Mouse (Mus musculus) testis, adult 2 months (tissue): ENCODE measurements around the gene Dock8. TPM values are rescaled to one million over a fixed set of nuclear protein-coding genes. Genes with fewer than 3 reads are reported as not detected.
"Not testable (repeated sequence)": the region's sequence is repeated elsewhere in the genome, so short reads cannot be mapped to it uniquely, and the experiment has no call there.

Source experiments
- H3K27ac ChIP-seq: fragments of 200-500 bp; 2 replicates; pipeline ENCODE4 v1.5.1; 2012; ENCODE audit warnings: low read depth, low read length; ENCODE audit not compliant: control insufficient read depth, insufficient read depth
- H3K27me3 ChIP-seq: fragments of 200-500 bp; 2 replicates; pipeline ENCODE4 v1.6.1; 2012; ENCODE audit warnings: mild to moderate bottlenecking, low read length, moderate library complexity; ENCODE audit not compliant: control insufficient read depth, insufficient read depth
- H3K36me3 ChIP-seq: fragments of 200-500 bp; 2 replicates; pipeline ENCODE4 v1.6.1; 2012; ENCODE audit warnings: mild to moderate bottlenecking, low read length; ENCODE audit not compliant: control insufficient read depth, insufficient read depth
- H3K4me1 ChIP-seq: fragments of 200-500 bp; 2 replicates; pipeline ENCODE4 v1.6.1; 2012; ENCODE audit warnings: low read length; ENCODE audit not compliant: control insufficient read depth, insufficient read depth
- H3K4me3 ChIP-seq: fragments of 200-500 bp; 2 replicates; pipeline ENCODE4 v1.5.1; 2012; ENCODE audit warnings: low read depth, mild to moderate bottlenecking, low read length, moderate library complexity, mixed read lengths; ENCODE audit not compliant: control insufficient read depth
- CTCF ChIP-seq: fragments of 200-500 bp; IDR thresholded peaks from 2 replicates; pipeline ENCODE4 v1.5.1; 2012; ENCODE audit warnings: low read depth, mild to moderate bottlenecking, inconsistent platforms, low read length, moderate library complexity; ENCODE audit not compliant: control insufficient read depth, insufficient read depth, insufficient replicate concordance
- POLR2A ChIP-seq: fragments of 200-500 bp; IDR thresholded peaks from 2 replicates; pipeline ENCODE4 v1.6.1; 2012; ENCODE audit warnings: low read depth, mild to moderate bottlenecking, inconsistent platforms, low read length, moderate library complexity; ENCODE audit not compliant: control insufficient read depth
- polyA plus RNA-seq: library from polyadenylated mRNA; depleted of rRNA; stranded (reverse); fragments of >200 nt; gene quantifications from 2 replicates; pipeline ENCODE4 v1.2.3, GENCODE M21; 2012

The Dock8 gene
- polyA plus RNA-seq, 1 experiment: 3.8 TPM

DNA sequence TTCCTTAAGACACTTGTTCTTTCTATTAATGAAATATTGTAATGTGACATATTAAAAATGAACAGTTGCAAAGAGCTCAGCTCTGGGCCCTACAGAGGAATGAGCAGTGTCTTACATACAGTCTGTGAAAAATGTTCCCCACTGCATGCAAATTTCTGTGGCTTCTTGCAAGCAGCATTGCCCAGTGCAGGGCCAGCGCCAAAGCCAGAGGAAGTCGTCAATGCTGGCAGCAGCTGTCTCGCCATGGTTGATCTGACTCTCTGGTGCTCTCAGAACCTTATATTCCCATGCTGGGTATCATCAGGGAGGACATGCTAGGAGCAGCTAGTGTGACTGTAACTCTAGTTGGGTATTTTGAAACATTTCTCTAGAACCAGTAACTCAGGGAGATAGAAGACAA is 3.5 kb downstream of the Dock8 start:
- Histone ChIP-seq H3K36me3 (no peaks in the 10 kb centered on the region), H3K27ac (no peak overlapping the region), H3K4me3 (no peak overlapping the region), H3K27me3 (no peaks in the 10 kb centered on the region), H3K4me1 (peaks cover 7% of the 10 kb centered on the region)
- TF ChIP-seq POLR2A: no peak
- no peak for TF ChIP-seq CTCF

DNA sequence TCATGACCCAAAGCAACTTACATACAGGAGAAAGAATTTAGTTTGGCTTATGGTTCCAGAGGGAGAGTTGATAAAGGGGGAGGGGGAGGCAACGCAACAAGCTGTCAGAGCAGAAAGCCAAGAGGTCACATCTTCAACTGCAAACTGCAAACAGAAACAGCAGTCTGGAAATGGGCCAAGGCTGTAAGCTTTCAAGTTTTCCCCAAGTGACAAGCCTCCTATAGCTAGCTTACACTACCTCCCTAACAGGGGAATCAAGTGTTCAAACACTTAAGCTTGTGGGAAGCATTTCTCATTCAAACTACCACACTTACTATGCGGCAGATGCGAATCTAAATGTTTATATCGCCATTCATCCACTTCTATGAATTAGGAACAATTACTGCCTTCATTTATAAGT is 4.5 kb downstream of the Dock8 start:
- Histone ChIP-seq H3K36me3 (no peaks in the 10 kb centered on the region), H3K4me3 (no peak overlapping the region), H3K4me1 (peaks cover 7% of the 10 kb centered on the region), H3K27ac (no peak overlapping the region), H3K27me3 (no peaks in the 10 kb centered on the region)
- TF ChIP-seq POLR2A (no peak), CTCF (no peak)

GRCm38 (mm10) chr19:25006686-25007085 is 7.4 kb downstream of the Dock8 start:
- Histone ChIP-seq H3K4me3 (no peak overlapping the region), H3K36me3 (no peaks in the 10 kb centered on the region), H3K27me3 (no peaks in the 10 kb centered on the region), H3K4me1 (no peaks in the 10 kb centered on the region), H3K27ac (no peak overlapping the region)
- TF ChIP-seq CTCF: no peak
- no peak for TF ChIP-seq POLR2A

- Histone ChIP-seq H3K27me3 (no peaks in the 10 kb centered on the region), H3K36me3 (no peaks in the 10 kb centered on the region), H3K27ac (no peak overlapping the region), H3K4me3 (no peak overlapping the region), H3K4me1 (no peaks in the 10 kb centered on the region)
- TF ChIP-seq CTCF (no peak), POLR2A (no peak)
These were observed 9.2 kb downstream of the Dock8 start for GRCm38 (mm10) chr19:25008509-25008908.

- H3K27me3 ChIP-seq: no peaks in the 10 kb centered on the region
These were observed 23.4 kb downstream of the Dock8 start for GRCm38 (mm10) chr19:25022766-25023165.

DNA sequence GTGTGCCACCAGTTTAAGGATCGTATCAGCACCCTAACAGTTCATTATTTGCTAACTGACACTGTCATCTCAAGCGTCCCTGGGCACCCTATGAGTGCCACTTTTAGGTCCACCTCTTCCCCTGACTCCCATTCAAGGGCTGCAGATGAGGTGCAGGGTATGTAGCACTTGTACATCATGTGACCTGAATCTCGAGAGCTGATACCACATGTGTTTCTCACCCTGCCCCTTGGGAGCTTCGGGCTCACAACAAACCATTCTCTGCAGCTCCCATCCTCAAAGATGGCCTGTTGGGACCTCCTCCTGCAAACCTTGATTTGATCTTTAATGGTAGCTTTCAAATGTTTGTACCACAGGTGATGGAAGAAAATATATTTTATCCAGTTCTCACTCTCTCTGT is 32.4 kb downstream of the Dock8 start:
- Histone ChIP-seq H3K27ac (no peak overlapping the region), H3K4me3 (no peak overlapping the region), H3K36me3 (no peaks in the 10 kb centered on the region), H3K27me3 (no peaks in the 10 kb centered on the region), H3K4me1 (no peaks in the 10 kb centered on the region; the same call in 1 of the 2 replicates)
- TF ChIP-seq POLR2A (no peak), CTCF (no peak)

More at GRCm38 (mm10) chr19:25022766-25023165, 23.4 kb downstream of the Dock8 start:
- TF ChIP-seq CTCF (no peak), POLR2A (no peak)
- H3K4me1 ChIP-seq: no peaks in the 10 kb centered on the region; the same call in 1 of the 2 replicates
- no peaks in the 10 kb centered on the region for H3K36me3 ChIP-seq
- no peak overlapping the region for H3K27ac ChIP-seq
- H3K4me3 ChIP-seq: no peak overlapping the region

GRCm38 (mm10) chr19:25033008-25033407 is 33.7 kb downstream of the Dock8 start:
- not testable (repeated sequence) for H3K4me3 ChIP-seq, H3K4me1 ChIP-seq, H3K27ac ChIP-seq, H3K27me3 ChIP-seq, H3K36me3 ChIP-seq

DNA sequence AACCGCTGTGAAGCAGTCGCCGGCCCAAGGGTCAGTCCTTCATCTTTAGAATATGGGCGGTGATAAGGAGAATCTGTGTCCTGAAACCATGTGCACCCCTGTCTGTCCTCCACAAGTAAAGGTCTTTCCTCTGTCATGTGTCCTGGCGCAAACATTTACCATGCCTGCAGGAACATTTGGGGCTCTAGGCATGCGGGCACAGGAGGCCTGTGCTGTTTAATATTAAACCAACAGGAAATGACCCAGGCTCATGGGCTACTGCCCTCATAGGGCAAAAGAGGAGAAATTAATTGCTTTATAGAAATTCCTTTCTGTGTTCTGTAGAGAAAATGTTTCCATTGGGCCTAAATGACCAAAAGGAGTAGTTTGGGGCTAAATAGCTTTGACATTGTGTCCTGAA is 36.5 kb downstream of the Dock8 start:
- H3K4me1 ChIP-seq: no peaks in the 10 kb centered on the region; the same call in 1 of the 2 replicates
- TF ChIP-seq POLR2A: no peak
- no peak for TF ChIP-seq CTCF
- no peaks in the 10 kb centered on the region for H3K27me3 ChIP-seq
- no peak overlapping the region for H3K4me3 ChIP-seq
- H3K36me3 ChIP-seq: no peaks in the 10 kb centered on the region
- no peak overlapping the region for H3K27ac ChIP-seq
